Mouse (Mus musculus) spleen, postnatal 36 days (tissue): Measurements from ENCODE around the gene Ptprh.

ENCODE experiments used
- DNase-seq, 2 experiments: peaks; one replicate each; pipeline ENCODE4 v3.0.0; 2022; ENCODE audit warnings: low spot score in 2 of 2, mixed read lengths in 1 of 2

Gene Ptprh

GRCm38 (mm10) chr7:4603873-4604272 is at the start of gene Ptprh:
Ptprh (minus strand) TSS chr7:4604041.
- no peak for DNase-seq

- DNase-seq: no peak
Observed at GRCm38 (mm10) chr7:4653351-4653750, 49.5 kb upstream of the Ptprh start.

GRCm38 (mm10) chr7:4652726-4653125 is 48.9 kb upstream of the Ptprh start:
- no peak for DNase-seq

GRCm38 (mm10) chr7:4651581-4651980 is 47.7 kb upstream of the Ptprh start:
- DNase-seq: peak; percentile 65 to 66

GRCm38 (mm10) chr7:4647992-4648391 is 44.2 kb upstream of the Ptprh start:
- DNase-seq: no peak

- peak; percentile 59 to 64 for DNase-seq
Observed at GRCm38 (mm10) chr7:4647291-4647690, 43.5 kb upstream of the Ptprh start.

GRCm38 (mm10) chr7:4646806-4647205 is 43.0 kb upstream of the Ptprh start:
- no peak for DNase-seq

GRCm38 (mm10) chr7:4643225-4643624 is 39.4 kb upstream of the Ptprh start:
- no peak for DNase-seq

- no peak for DNase-seq
Observed at GRCm38 (mm10) chr7:4641956-4642355, 38.1 kb upstream of the Ptprh start.

- DNase-seq: no peak
Observed at GRCm38 (mm10) chr7:4641155-4641554, 37.3 kb upstream of the Ptprh start.

- DNase-seq: no peak
Observed at GRCm38 (mm10) chr7:4636179-4636578, 32.3 kb upstream of the Ptprh start.

- DNase-seq: peak; percentile 37 to 65
Observed at GRCm38 (mm10) chr7:4631031-4631430, 27.2 kb upstream of the Ptprh start, which contains the start of gene Tmem86b. Tmem86b (minus strand) TSS chr7:4631422.

GRCm38 (mm10) chr7:4630198-4630597 is 26.4 kb upstream of the Ptprh start:
- DNase-seq: peak; percentile 52 to 73

GRCm38 (mm10) chr7:4629586-4629985 is 25.7 kb upstream of the Ptprh start:
- no peak for DNase-seq

- DNase-seq: no peak
Observed at GRCm38 (mm10) chr7:4625928-4626327, 22.1 kb upstream of the Ptprh start.

- DNase-seq: no peak
Observed at GRCm38 (mm10) chr7:4624343-4624742, 20.5 kb upstream of the Ptprh start.

GRCm38 (mm10) chr7:4623544-4624189 is 19.8 kb upstream of the Ptprh start:
- peak; percentile 59 to 64 for DNase-seq

- no peak for DNase-seq
Observed at GRCm38 (mm10) chr7:4619979-4620378, 16.1 kb upstream of the Ptprh start.

GRCm38 (mm10) chr7:4613740-4614403 is 10.0 kb upstream of the Ptprh start:
- DNase-seq: no peak

- DNase-seq: no peak
Observed at GRCm38 (mm10) chr7:4612956-4613355, 9.1 kb upstream of the Ptprh start.

GRCm38 (mm10) chr7:4612386-4612785 is 8.5 kb upstream of the Ptprh start:
- no peak for DNase-seq

GRCm38 (mm10) chr7:4611921-4612341 is 8.1 kb upstream of the Ptprh start:
- no peak for DNase-seq

GRCm38 (mm10) chr7:4611511-4611910 is 7.7 kb upstream of the Ptprh start:
- no peak for DNase-seq
